Mouse (Mus musculus): Measurements from ENCODE around the gene Ift80.

- no peak for TF ChIP-seq CTCF (IDR thresholded peaks at IDR 0.05; ENCODE audit: low read depth, low read length)
- TF ChIP-seq POLR2A (IDR thresholded peaks at IDR 0.05; ENCODE audit: insufficient read depth, low read length) = no peak
- TF ChIP-seq EP300 (IDR thresholded peaks at IDR 0.05; ENCODE audit: insufficient read depth, low read depth, low read length) = no peak
Measured at GRCm38 (mm10) chr3:68952707-68953106, 51.7 kb downstream of the Ift80 start.
